Mouse (Mus musculus) hindbrain, embryonic 14.5 days (tissue): ENCODE results near the gene Wdr90. TPM values are rescaled to one million over a fixed set of nuclear protein-coding genes. Genes with fewer than 3 reads are reported as not detected.

Experiments used
- ATAC-seq: fragments of 200-750 bp; cut with Nextera tagmentation; 2 replicates; pipeline ENCODE4 v1.8.0; 2017; ENCODE audit warnings: moderate number of reproducible peaks, mild to moderate bottlenecking, moderate TSS enrichment, moderate library complexity; ENCODE audit not compliant: low FRiP score
- DNase-seq: peaks from one replicate; pipeline ENCODE4 v3.0.0-alpha.2; 2015; ENCODE audit warnings: low spot score
- H3K27ac ChIP-seq: fragments of 300-500 bp; sonication (generic); 2 replicates; pipeline ENCODE4 v1.5.1; 2014; ENCODE audit warnings: mild to moderate bottlenecking, moderate library complexity
- H3K27me3 ChIP-seq: fragments of 300-500 bp; sonication (generic); 2 replicates; pipeline ENCODE4 v1.6.1; 2014; ENCODE audit warnings: mild to moderate bottlenecking, low read length, mixed read lengths; ENCODE audit not compliant: control insufficient read depth, insufficient read depth
- H3K36me3 ChIP-seq: fragments of 300-500 bp; sonication (generic); replicated peaks from 2 replicates; pipeline ENCODE4 v1.6.1; 2014; ENCODE audit not compliant: control insufficient read depth, insufficient read depth
- H3K4me1 ChIP-seq: fragments of 300-500 bp; sonication (generic); replicated peaks from 2 replicates; pipeline ENCODE4 v1.6.1; 2014; ENCODE audit warnings: antibody characterized with exemption, low read length, mixed read lengths; ENCODE audit not compliant: control insufficient read depth, insufficient read depth
- H3K4me2 ChIP-seq: fragments of 300-500 bp; sonication (generic); replicated peaks from 2 replicates; pipeline ENCODE4 v1.6.1; 2014; ENCODE audit warnings: mild to moderate bottlenecking, moderate library complexity
- H3K4me3 ChIP-seq: fragments of 300-500 bp; sonication (generic); replicated peaks from 2 replicates; pipeline ENCODE4 v1.5.1; 2014; ENCODE audit warnings: mild to moderate bottlenecking, low read length
- H3K9ac ChIP-seq: fragments of 300-500 bp; sonication (generic); 2 replicates; pipeline ENCODE4 v1.6.1; 2014
- H3K9me3 ChIP-seq: fragments of 300-500 bp; sonication (generic); 2 replicates; pipeline ENCODE4 v1.6.1; 2016; ENCODE audit warnings: low read length; ENCODE audit not compliant: control insufficient read depth
- WGBS: fragments of 180-500 bp; shearing (Covaris S2); extraction: QIAGEN DNeasy Blood & Tissue Kit; methylation state at CpG from one replicate; pipeline ENCODE4 v1.1.7; 2014; 5-methylcytosine and 5-hydroxymethylcytosine counted together
- polyA plus RNA-seq: library from polyadenylated mRNA; unstranded; fragments of >200 nt; fragmentation: Nextera tagmentation; extraction: Ambion mirVana; gene quantifications from 2 replicates; pipeline ENCODE4 v1.2.1, GENCODE M21; 2014

Gene Wdr90
- polyA plus RNA-seq, 1 experiment from 2014 or later = 13.1 TPM

GRCm38 (mm10) chr17:25841117-25841880 is 20.0 kb downstream of the Wdr90 start, which contains the start of gene Gm20683:
Gene Gm20683 (minus strand): TSS chr17:25841763.
- 97% methylated on average over 22 of the region's 22 CpGs for WGBS
- Histone ChIP-seq H3K9ac (no peak within 1 kb of the TSS), H3K36me3 (peaks cover 53% of the 10 kb centered on the region), H3K9me3 (no peaks in the 10 kb centered on the region), H3K27me3 (no peaks in the 10 kb centered on the region), H3K4me3 (no peak within 1 kb of the TSS), H3K4me2 (no peak within 1 kb of the TSS), H3K4me1 (peaks cover 28% of the 10 kb centered on the region), H3K27ac (no peak within 1 kb of the TSS)
- ATAC-seq (no peak), DNase-seq (no peak)

- no peak overlapping the region for H3K9ac ChIP-seq
- DNase-seq (no peak), ATAC-seq (no peak)
- 94% methylated on average over 6 of the region's 6 CpGs for WGBS
- peaks cover 51% of the 10 kb centered on the region for H3K36me3 ChIP-seq
- peaks cover 36% of the 10 kb centered on the region for H3K4me1 ChIP-seq
- H3K9me3 ChIP-seq = no peaks in the 10 kb centered on the region
- H3K4me3 ChIP-seq = no peak overlapping the region
- H3K27ac ChIP-seq = no peak overlapping the region
- no peaks in the 10 kb centered on the region for H3K27me3 ChIP-seq
- no peak overlapping the region for H3K4me2 ChIP-seq
These were observed 20.8 kb downstream of the Wdr90 start for GRCm38 (mm10) chr17:25840519-25840918.

- WGBS = 87% methylated on average over 14 of the region's 14 CpGs
- DNase-seq (no peak), ATAC-seq (no peak)
- Histone ChIP-seq H3K27me3 (no peaks in the 10 kb centered on the region), H3K4me3 (no peak overlapping the region), H3K9ac (no peak overlapping the region), H3K36me3 (peaks cover 50% of the 10 kb centered on the region), H3K27ac (no peak overlapping the region), H3K4me1 (peaks cover 45% of the 10 kb centered on the region), H3K9me3 (no peaks in the 10 kb centered on the region), H3K4me2 (no peak overlapping the region)
These were observed 21.7 kb downstream of the Wdr90 start for GRCm38 (mm10) chr17:25839455-25840235.

- Histone ChIP-seq H3K27ac (no peak overlapping the region), H3K4me1 (peaks cover 52% of the 10 kb centered on the region), H3K9ac (no peak overlapping the region), H3K27me3 (no peaks in the 10 kb centered on the region), H3K4me3 (no peak overlapping the region), H3K4me2 (no peak overlapping the region), H3K36me3 (peaks cover 50% of the 10 kb centered on the region), H3K9me3 (no peaks in the 10 kb centered on the region)
- no peak for ATAC-seq
- no peak for DNase-seq
- 87% methylated on average over 4 of the region's 4 CpGs for WGBS
These were observed 22.4 kb downstream of the Wdr90 start for GRCm38 (mm10) chr17:25838904-25839303.

GRCm38 (mm10) chr17:25837533-25837932 is 23.8 kb downstream of the Wdr90 start:
- Histone ChIP-seq H3K27me3 (no peaks in the 10 kb centered on the region), H3K9me3 (no peaks in the 10 kb centered on the region), H3K4me2 (peak overlapping the region; percentile 96), H3K27ac (peak overlapping the region; percentile 89), H3K4me3 (peak overlapping the region; percentile 50), H3K9ac (peak overlapping the region; percentile 81), H3K4me1 (peaks cover 49% of the 10 kb centered on the region), H3K36me3 (peaks cover 50% of the 10 kb centered on the region)
- 14% methylated on average over 3 of the region's 3 CpGs for WGBS
- DNase-seq = no peak
- no peak for ATAC-seq

- peak within 1 kb of the TSS; percentile 96 for H3K4me2 ChIP-seq
- H3K27ac ChIP-seq = peak within 1 kb of the TSS; percentile 89
- no peaks in the 10 kb centered on the region for H3K9me3 ChIP-seq
- H3K4me3 ChIP-seq = peak within 1 kb of the TSS; percentile 50
- H3K36me3 ChIP-seq = peaks cover 45% of the 10 kb centered on the region
- WGBS = 1% methylated on average over 28 of the region's 29 CpGs
- no peaks in the 10 kb centered on the region for H3K27me3 ChIP-seq
- peak within 1 kb of the TSS; percentile 81 for H3K9ac ChIP-seq
- DNase-seq = peak; percentile 86
- ATAC-seq = peak; percentile 38
- peaks cover 51% of the 10 kb centered on the region for H3K4me1 ChIP-seq
These were observed 24.3 kb downstream of the Wdr90 start, which contains the start of gene Rhbdl1 for GRCm38 (mm10) chr17:25837076-25837410. Gene Rhbdl1 (minus strand): TSS chr17:25837295.

- DNase-seq = no peak
- Histone ChIP-seq H3K4me3 (peak overlapping the region; percentile 50), H3K4me1 (peaks cover 56% of the 10 kb centered on the region), H3K9ac (peak overlapping the region; percentile 81), H3K27me3 (no peaks in the 10 kb centered on the region), H3K27ac (peak overlapping the region; percentile 89), H3K9me3 (no peaks in the 10 kb centered on the region), H3K36me3 (peaks cover 42% of the 10 kb centered on the region), H3K4me2 (peak overlapping the region; percentile 96)
- ATAC-seq = no peak; the same call in 1 of the 2 replicates
- 19% methylated on average over 23 of the region's 23 CpGs for WGBS
These were observed 24.8 kb downstream of the Wdr90 start for GRCm38 (mm10) chr17:25836397-25837075.

GRCm38 (mm10) chr17:25835816-25836215 is 25.5 kb downstream of the Wdr90 start:
- peak overlapping the region; percentile 96 for H3K4me2 ChIP-seq
- peaks cover 42% of the 10 kb centered on the region for H3K36me3 ChIP-seq
- ATAC-seq = no peak
- H3K27ac ChIP-seq = 0 out of 2 replicates have a peak overlapping the region, but pooled peaks have one; percentile 89
- no peaks in the 10 kb centered on the region for H3K9me3 ChIP-seq
- no peak overlapping the region for H3K4me3 ChIP-seq
- WGBS = 89% methylated on average over 16 of the region's 16 CpGs
- peaks cover 63% of the 10 kb centered on the region for H3K4me1 ChIP-seq
- DNase-seq = no peak
- H3K27me3 ChIP-seq = no peaks in the 10 kb centered on the region
- peak overlapping the region; percentile 81; the same call in 1 of the 2 replicates for H3K9ac ChIP-seq

GRCm38 (mm10) chr17:25835301-25835700 is 26.0 kb downstream of the Wdr90 start:
- Histone ChIP-seq H3K27me3 (no peaks in the 10 kb centered on the region), H3K4me1 (peaks cover 68% of the 10 kb centered on the region), H3K4me3 (no peak overlapping the region), H3K4me2 (peak overlapping the region; percentile 96), H3K36me3 (peaks cover 42% of the 10 kb centered on the region), H3K27ac (no peak overlapping the region), H3K9me3 (no peaks in the 10 kb centered on the region), H3K9ac (no peak overlapping the region)
- no peak for DNase-seq
- WGBS = 95% methylated on average over 7 of the region's 7 CpGs
- ATAC-seq = no peak
